Mouse (Mus musculus): Measurements from ENCODE around the gene Rnf141. TPM values are rescaled to one million over a fixed set of nuclear protein-coding genes. Genes with fewer than 3 reads are reported as not detected.

Rnf141 gene
- 37.7 and 45.5 TPM in 2 replicates for polyA plus RNA-seq (2015; fragmentation: Nextera tagmentation; extraction: Ambion mirVana)

DNA sequence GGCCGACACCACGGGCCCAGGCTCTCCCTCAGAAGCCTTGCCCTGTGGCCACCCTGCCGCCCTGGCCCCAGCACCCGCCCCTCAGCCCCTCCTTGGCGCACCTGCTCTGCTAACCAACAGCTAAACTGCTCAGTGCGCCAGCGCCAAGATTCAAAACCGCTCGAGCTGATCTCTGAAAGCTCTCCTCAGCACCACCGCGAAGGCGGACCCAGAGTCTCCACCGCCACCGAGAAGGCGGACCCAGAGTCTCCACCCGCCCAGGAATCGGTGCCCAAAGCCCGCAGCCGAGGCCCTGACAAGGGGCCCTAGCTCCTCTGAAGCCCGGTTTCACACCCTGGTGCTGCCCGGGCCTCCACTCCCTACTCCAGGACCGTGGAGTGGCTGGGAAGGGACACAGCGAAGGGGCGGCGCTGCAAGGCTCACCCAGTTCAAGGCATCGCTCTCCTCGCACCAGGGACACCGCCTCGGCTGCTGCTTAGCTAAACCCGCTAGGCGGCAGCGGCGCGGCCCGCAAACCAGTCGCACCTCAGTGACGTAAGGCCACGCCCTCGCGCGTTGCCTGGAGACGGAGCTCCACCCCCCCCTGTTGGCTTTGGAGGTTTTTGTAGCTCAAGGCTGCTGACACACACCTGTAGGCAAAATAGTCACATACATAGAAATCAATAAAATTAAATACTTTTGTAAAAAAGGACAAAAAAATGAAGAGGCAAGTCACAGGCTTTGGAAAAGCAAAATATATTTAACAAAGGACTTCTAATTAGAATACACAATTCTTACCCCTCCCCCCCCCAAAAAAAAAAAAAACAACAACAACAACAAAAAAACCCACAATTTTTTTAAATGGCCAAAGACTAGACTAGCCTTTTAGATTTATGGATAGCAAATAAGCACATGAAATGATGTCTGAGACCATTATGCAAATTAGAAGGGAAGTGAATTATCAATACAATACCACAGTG, at the start of gene Rnf141:
Gene Rnf141 (minus strand): TSS at position 542 of the 959 bp plus-strand sequence.
- Histone ChIP-seq H3K9me3 (no peaks in the 10 kb centered on the region), H3K4me1 (no peaks in the 10 kb centered on the region), H3K4me3 (replicated peaks) (peak within 1 kb of the TSS; percentile 84), H3K36me3 (no peaks in the 10 kb centered on the region), H3K4me2 (peak within 1 kb of the TSS; percentile 76), H3K27me3 (replicated peaks) (no peaks in the 10 kb centered on the region), H3K27ac (peak within 1 kb of the TSS; percentile 96), H3K9ac (peak within 1 kb of the TSS; percentile 84)
- WGBS = under 1% methylated on average over 42 of the region's 42 CpGs
- peak; percentile 91 for ATAC-seq (ENCODE audit: insufficient read depth, low FRiP score, low read depth)

- Histone ChIP-seq H3K36me3 (0 out of 2 replicates have a peak, but pooled peaks cover 3% of the 10 kb centered on the region), H3K9me3 (no peaks in the 10 kb centered on the region), H3K4me1 (0 out of 2 replicates have a peak, but pooled peaks cover 8% of the 10 kb centered on the region), H3K27ac (peak overlapping the region; percentile 50; the same call in 1 of the 2 replicates), H3K4me2 (no peak overlapping the region), H3K9ac (no peak overlapping the region), H3K4me3 (replicated peaks) (no peak overlapping the region), H3K27me3 (replicated peaks) (no peaks in the 10 kb centered on the region)
- WGBS = 46% methylated on average over 9 of the region's 9 CpGs
- peak; percentile 25; the same call in 1 of the 2 replicates for ATAC-seq (ENCODE audit: insufficient read depth, low FRiP score, low read depth)
Measured at GRCm38 (mm10) chr7:110891501-110891986, 47.3 kb upstream of the Rnf141 start.

GRCm38 (mm10) chr7:110881746-110882333, 37.6 kb upstream of the Rnf141 start:
- 58% methylated on average over 2 of the region's 2 CpGs for WGBS
- no peak overlapping the region for H3K4me2 ChIP-seq
- H3K36me3 ChIP-seq = no peaks in the 10 kb centered on the region
- H3K27ac ChIP-seq = no peak overlapping the region
- H3K4me3 ChIP-seq (replicated peaks) = no peak overlapping the region
- ATAC-seq (ENCODE audit: insufficient read depth, low FRiP score, low read depth) = no peak
- H3K9me3 ChIP-seq = no peaks in the 10 kb centered on the region
- no peaks in the 10 kb centered on the region for H3K4me1 ChIP-seq
- no peak overlapping the region for H3K9ac ChIP-seq
- no peaks in the 10 kb centered on the region for H3K27me3 ChIP-seq (replicated peaks)

DNA sequence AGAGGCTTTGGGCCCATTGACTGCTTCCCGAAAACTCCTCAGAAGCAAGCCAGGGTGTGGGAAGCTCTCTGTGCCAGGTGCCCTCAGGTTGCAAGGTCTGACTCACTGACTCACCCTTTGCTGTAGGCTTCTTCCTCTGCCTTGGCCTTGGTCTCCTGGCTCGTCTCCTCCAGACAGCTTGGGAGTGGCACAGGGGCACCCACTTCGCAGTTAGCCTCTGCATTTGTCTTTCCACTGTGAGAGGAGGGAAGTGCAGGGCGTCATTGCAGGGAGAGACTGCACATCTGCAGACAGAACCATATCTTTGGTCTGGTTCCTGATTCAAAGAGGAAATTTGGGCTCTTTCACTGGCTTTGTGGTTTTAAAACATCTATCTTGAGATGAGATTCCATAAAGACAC, 33.8 kb upstream of the Rnf141 start:
- WGBS = 71% methylated on average over 4 of the region's 4 CpGs
- H3K9me3 ChIP-seq = no peaks in the 10 kb centered on the region
- no peaks in the 10 kb centered on the region for H3K27me3 ChIP-seq (replicated peaks)
- no peaks in the 10 kb centered on the region for H3K4me1 ChIP-seq
- H3K4me3 ChIP-seq (replicated peaks) = no peak overlapping the region
- no peak overlapping the region for H3K27ac ChIP-seq
- H3K9ac ChIP-seq = no peak overlapping the region
- no peak overlapping the region for H3K4me2 ChIP-seq
- H3K36me3 ChIP-seq = no peaks in the 10 kb centered on the region
- no peak for ATAC-seq (ENCODE audit: insufficient read depth, low FRiP score, low read depth)

GRCm38 (mm10) chr7:110876965-110877364, 32.7 kb upstream of the Rnf141 start:
- Histone ChIP-seq H3K4me2 (no peak overlapping the region), H3K27ac (no peak overlapping the region), H3K9ac (no peak overlapping the region), H3K4me3 (replicated peaks) (no peak overlapping the region), H3K27me3 (replicated peaks) (no peaks in the 10 kb centered on the region), H3K36me3 (peaks cover 5% of the 10 kb centered on the region; the same call in 1 of the 2 replicates), H3K4me1 (no peaks in the 10 kb centered on the region), H3K9me3 (no peaks in the 10 kb centered on the region)
- ATAC-seq (ENCODE audit: insufficient read depth, low FRiP score, low read depth) = no peak; the same call in 1 of the 2 replicates
- WGBS = 65% methylated on average over 4 of the region's 4 CpGs

DNA sequence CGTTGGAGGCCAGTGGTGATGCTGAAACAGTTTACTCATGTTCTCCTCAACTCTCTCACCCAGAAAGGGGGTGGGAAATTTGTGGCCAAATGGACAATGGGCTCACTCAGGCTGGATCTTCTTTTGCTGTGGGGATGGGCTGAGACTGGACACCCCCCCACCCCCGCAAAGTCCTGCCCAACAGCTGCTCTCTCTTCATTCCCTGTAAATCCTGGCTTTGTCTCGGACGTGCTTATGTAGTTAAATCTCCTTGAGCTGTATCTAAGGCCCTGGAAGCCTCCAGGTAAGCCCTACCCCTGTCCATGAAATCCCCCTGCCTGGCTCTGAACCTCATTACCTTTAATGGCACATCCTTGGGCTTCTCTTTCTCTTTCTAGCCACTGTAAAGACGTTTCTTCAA, 24.6 kb upstream of the Rnf141 start:
- ATAC-seq (ENCODE audit: insufficient read depth, low FRiP score, low read depth) = no peak
- Histone ChIP-seq H3K4me3 (replicated peaks) (no peak overlapping the region), H3K4me1 (peaks cover 4% of the 10 kb centered on the region; the same call in 1 of the 2 replicates), H3K9ac (no peak overlapping the region), H3K36me3 (peaks cover 5% of the 10 kb centered on the region; the same call in 1 of the 2 replicates), H3K27me3 (replicated peaks) (no peaks in the 10 kb centered on the region), H3K4me2 (no peak overlapping the region), H3K9me3 (no peaks in the 10 kb centered on the region), H3K27ac (no peak overlapping the region)
- WGBS = 73% methylated on average over 5 of the region's 5 CpGs

GRCm38 (mm10) chr7:110867116-110867515, 22.9 kb upstream of the Rnf141 start:
- WGBS = 88% methylated on average over 6 of the region's 6 CpGs
- Histone ChIP-seq H3K36me3 (peaks cover 2% of the 10 kb centered on the region; the same call in 1 of the 2 replicates), H3K9me3 (no peaks in the 10 kb centered on the region), H3K9ac (no peak overlapping the region), H3K27ac (no peak overlapping the region), H3K4me3 (replicated peaks) (no peak overlapping the region), H3K27me3 (replicated peaks) (no peaks in the 10 kb centered on the region), H3K4me1 (peaks cover 4% of the 10 kb centered on the region; the same call in 1 of the 2 replicates), H3K4me2 (no peak overlapping the region)
- no peak for ATAC-seq (ENCODE audit: insufficient read depth, low FRiP score, low read depth)

- Histone ChIP-seq H3K27me3 (replicated peaks) (no peaks in the 10 kb centered on the region), H3K4me1 (peaks cover 4% of the 10 kb centered on the region; the same call in 1 of the 2 replicates), H3K36me3 (no peaks in the 10 kb centered on the region), H3K9ac (no peak overlapping the region), H3K4me2 (no peak overlapping the region), H3K4me3 (replicated peaks) (no peak overlapping the region), H3K9me3 (no peaks in the 10 kb centered on the region), H3K27ac (no peak overlapping the region)
- WGBS = 81% methylated on average over 3 of the region's 3 CpGs
- ATAC-seq (ENCODE audit: insufficient read depth, low FRiP score, low read depth) = no peak
Measured at GRCm38 (mm10) chr7:110866021-110866420, 21.8 kb upstream of the Rnf141 start.

GRCm38 (mm10) chr7:110865570-110865969, 21.3 kb upstream of the Rnf141 start:
- Histone ChIP-seq H3K9ac (no peak overlapping the region), H3K9me3 (no peaks in the 10 kb centered on the region), H3K27me3 (replicated peaks) (no peaks in the 10 kb centered on the region), H3K4me2 (no peak overlapping the region), H3K4me1 (peaks cover 4% of the 10 kb centered on the region; the same call in 1 of the 2 replicates), H3K4me3 (replicated peaks) (no peak overlapping the region), H3K27ac (no peak overlapping the region), H3K36me3 (no peaks in the 10 kb centered on the region)
- 49% methylated on average over 6 of the region's 6 CpGs for WGBS
- no peak for ATAC-seq (ENCODE audit: insufficient read depth, low FRiP score, low read depth)

DNA sequence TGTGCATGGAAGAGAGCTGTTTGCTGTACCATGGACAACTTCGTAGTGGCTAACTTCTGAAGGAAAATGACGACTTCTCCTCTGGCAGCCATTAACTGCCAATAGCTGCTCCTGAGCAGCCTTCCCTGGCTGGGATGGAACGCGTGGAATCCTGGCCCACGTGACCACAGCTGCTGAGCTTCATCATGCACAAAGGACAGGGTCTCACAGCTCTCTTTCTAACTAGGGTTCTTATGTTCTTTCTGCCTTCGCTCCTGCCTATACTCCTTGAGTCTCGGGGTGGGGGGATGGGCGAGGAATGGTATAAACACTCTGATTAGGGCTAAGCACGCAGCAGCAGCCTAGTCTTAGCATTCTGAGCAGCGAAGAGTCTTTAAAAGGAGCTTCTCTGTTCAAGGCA, 20.8 kb upstream of the Rnf141 start:
- no peak overlapping the region for H3K27ac ChIP-seq
- no peak overlapping the region for H3K9ac ChIP-seq
- H3K27me3 ChIP-seq (replicated peaks) = no peaks in the 10 kb centered on the region
- H3K4me1 ChIP-seq = peaks cover 4% of the 10 kb centered on the region; the same call in 1 of the 2 replicates
- H3K4me3 ChIP-seq (replicated peaks) = no peak overlapping the region
- 27% methylated on average over 10 of the region's 10 CpGs for WGBS
- H3K36me3 ChIP-seq = no peaks in the 10 kb centered on the region
- H3K9me3 ChIP-seq = no peaks in the 10 kb centered on the region
- ATAC-seq (ENCODE audit: insufficient read depth, low FRiP score, low read depth) = 0 out of 2 replicates have a peak, but pooled peaks have one; percentile 29
- peak overlapping the region; percentile 24; the same call in 1 of the 2 replicates for H3K4me2 ChIP-seq

- Histone ChIP-seq H3K4me2 (no peak within 1 kb of the TSS), H3K9me3 (no peaks in the 10 kb centered on the region), H3K4me1 (peaks cover 7% of the 10 kb centered on the region; the same call in 1 of the 2 replicates), H3K4me3 (replicated peaks) (no peak within 1 kb of the TSS), H3K27me3 (replicated peaks) (no peaks in the 10 kb centered on the region), H3K9ac (no peak within 1 kb of the TSS), H3K27ac (no peak within 1 kb of the TSS), H3K36me3 (no peaks in the 10 kb centered on the region)
- WGBS = 68% methylated on average over 12 of the region's 12 CpGs
- no peak for ATAC-seq (ENCODE audit: insufficient read depth, low FRiP score, low read depth)
Measured at GRCm38 (mm10) chr7:110862751-110863289, 18.6 kb upstream of the Rnf141 start, which contains the start of gene Lyve1. Gene Lyve1, minus strand, starts transcription at chr7:110863239.

Measured in stomach, embryonic 15.5 days (tissue).